Mouse (Mus musculus) left cerebral cortex, adult 11 months (tissue): Measurements from ENCODE around the gene Dusp1.

Source experiments
- DNase-seq: peaks from one replicate; pipeline ENCODE4 v3.0.0; 2022; ENCODE audit warnings: low spot score

Dusp1 gene

GRCm38 (mm10) chr17:26560526-26561289 lies 1.2 kb downstream of the Dusp1 start:
- DNase-seq: no peak

- no peak for DNase-seq
Measured at GRCm38 (mm10) chr17:26553033-26553432, 8.9 kb downstream of the Dusp1 start.

GRCm38 (mm10) chr17:26551104-26551503 lies 10.8 kb downstream of the Dusp1 start:
- DNase-seq: no peak

GRCm38 (mm10) chr17:26549148-26549809 lies 12.6 kb downstream of the Dusp1 start:
- DNase-seq: no peak

GRCm38 (mm10) chr17:26548566-26548965 lies 13.4 kb downstream of the Dusp1 start:
- DNase-seq: no peak

GRCm38 (mm10) chr17:26547771-26548170 lies 14.2 kb downstream of the Dusp1 start:
- no peak for DNase-seq

GRCm38 (mm10) chr17:26544319-26544963 lies 17.5 kb downstream of the Dusp1 start:
- DNase-seq: no peak

- no peak for DNase-seq
Measured at GRCm38 (mm10) chr17:26540083-26540482, 21.8 kb downstream of the Dusp1 start.

- no peak for DNase-seq
Measured at GRCm38 (mm10) chr17:26537722-26538471, 24.0 kb downstream of the Dusp1 start.

GRCm38 (mm10) chr17:26535251-26536136 lies 26.4 kb downstream of the Dusp1 start:
- DNase-seq: no peak

- no peak for DNase-seq
Measured at GRCm38 (mm10) chr17:26534695-26535094, 27.2 kb downstream of the Dusp1 start.

- no peak for DNase-seq
Measured at GRCm38 (mm10) chr17:26533871-26534372, 28.0 kb downstream of the Dusp1 start.

GRCm38 (mm10) chr17:26532476-26533045 lies 29.4 kb downstream of the Dusp1 start:
- no peak for DNase-seq

- DNase-seq: no peak
Measured at GRCm38 (mm10) chr17:26531395-26532027, 30.4 kb downstream of the Dusp1 start.

GRCm38 (mm10) chr17:26530590-26531081 lies 31.3 kb downstream of the Dusp1 start:
- no peak for DNase-seq

GRCm38 (mm10) chr17:26529791-26530241 lies 32.1 kb downstream of the Dusp1 start:
- DNase-seq: no peak

GRCm38 (mm10) chr17:26528751-26529150 lies 33.2 kb downstream of the Dusp1 start:
- DNase-seq: no peak

GRCm38 (mm10) chr17:26527291-26527690 lies 34.6 kb downstream of the Dusp1 start:
- DNase-seq: no peak

GRCm38 (mm10) chr17:26525316-26525715 lies 36.6 kb downstream of the Dusp1 start:
- peak; percentile 60 for DNase-seq

- DNase-seq: no peak
Measured at GRCm38 (mm10) chr17:26524801-26525200, 37.1 kb downstream of the Dusp1 start.
